Mouse (Mus musculus) cerebellum, adult 9-11 months (tissue): ENCODE measurements around the gene Sash1.

Experiments used
- DNase-seq: peaks from one replicate; pipeline ENCODE4 v3.0.0; 2022

Gene Sash1

DNA sequence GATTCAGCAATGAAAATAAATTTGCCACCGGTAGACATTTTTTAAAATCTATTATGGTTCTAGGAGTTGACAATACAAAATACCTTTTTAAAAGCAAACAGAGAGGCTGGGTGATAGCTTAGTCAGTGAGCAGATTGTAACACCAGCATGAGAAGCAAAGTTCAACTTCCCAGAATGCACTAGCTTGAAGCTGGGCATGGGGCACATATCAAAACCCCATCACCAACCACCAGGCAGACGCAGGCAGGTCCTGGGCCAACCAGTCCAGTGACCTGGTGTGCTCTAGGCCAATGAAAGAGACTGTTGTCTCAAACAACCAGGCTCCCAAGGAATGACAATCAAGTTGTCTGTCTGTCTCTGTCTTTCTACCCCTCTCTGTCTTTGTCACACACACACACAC is 98.6 kb downstream of the Sash1 start:
- no peak for DNase-seq

DNA sequence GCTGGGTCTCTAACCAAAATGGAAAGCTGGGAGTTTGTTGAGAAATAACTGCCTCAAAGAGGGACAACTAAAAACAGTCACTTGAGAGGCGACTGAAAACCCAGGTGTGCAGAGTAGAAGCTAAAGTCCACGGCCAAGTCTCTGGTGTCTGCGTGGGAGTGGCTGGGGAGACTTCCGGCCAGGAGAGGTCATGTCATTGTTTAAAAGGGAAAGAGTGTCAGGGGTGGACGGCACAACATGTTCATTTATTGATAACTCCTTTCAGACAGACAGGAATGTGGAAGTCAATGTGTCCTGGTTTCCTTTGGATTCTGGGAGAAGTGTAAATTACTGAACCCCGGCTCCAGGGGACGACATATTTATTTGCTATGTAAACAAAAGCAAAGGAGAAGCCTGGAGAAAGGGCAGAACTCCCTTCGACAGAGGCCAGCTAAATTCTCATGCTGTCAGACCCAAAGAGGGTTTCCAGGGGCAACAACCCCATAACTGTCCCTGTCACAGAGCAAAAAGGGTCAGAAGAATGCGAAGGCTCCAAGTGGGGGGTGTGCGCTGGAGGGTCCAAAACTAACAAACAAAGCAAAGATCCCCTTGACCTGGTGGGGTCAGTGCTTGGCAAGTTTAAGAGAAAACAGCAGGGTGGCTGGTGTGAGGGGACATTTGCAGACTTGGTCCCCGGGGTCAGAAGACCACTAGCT is 100.3 kb downstream of the Sash1 start:
- DNase-seq, result no peak

- DNase-seq, result no peak
Measured at GRCm38 (mm10) chr10:8781876-8782372, 103.9 kb downstream of the Sash1 start.

DNA sequence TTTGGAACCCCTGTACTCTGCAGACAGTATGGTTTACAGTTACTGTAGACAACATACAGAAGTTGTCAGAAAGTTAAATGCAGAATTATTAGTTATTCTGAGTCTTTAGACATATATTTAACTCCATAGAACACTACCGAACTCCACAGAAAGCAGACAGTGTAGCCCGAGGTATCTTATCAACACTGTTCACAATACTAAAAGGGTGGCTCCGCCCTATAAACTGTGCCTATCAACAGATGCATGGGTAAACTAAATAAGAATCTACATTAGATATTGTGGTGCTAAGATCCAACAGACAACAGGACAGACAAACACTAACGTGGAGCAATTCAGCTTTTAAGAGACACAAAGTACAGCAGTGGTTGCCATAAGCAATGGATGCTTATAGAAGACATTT is 106.0 kb downstream of the Sash1 start:
- DNase-seq, result no peak

GRCm38 (mm10) chr10:8778845-8779244 is 107.0 kb downstream of the Sash1 start:
- DNase-seq, result no peak

DNA sequence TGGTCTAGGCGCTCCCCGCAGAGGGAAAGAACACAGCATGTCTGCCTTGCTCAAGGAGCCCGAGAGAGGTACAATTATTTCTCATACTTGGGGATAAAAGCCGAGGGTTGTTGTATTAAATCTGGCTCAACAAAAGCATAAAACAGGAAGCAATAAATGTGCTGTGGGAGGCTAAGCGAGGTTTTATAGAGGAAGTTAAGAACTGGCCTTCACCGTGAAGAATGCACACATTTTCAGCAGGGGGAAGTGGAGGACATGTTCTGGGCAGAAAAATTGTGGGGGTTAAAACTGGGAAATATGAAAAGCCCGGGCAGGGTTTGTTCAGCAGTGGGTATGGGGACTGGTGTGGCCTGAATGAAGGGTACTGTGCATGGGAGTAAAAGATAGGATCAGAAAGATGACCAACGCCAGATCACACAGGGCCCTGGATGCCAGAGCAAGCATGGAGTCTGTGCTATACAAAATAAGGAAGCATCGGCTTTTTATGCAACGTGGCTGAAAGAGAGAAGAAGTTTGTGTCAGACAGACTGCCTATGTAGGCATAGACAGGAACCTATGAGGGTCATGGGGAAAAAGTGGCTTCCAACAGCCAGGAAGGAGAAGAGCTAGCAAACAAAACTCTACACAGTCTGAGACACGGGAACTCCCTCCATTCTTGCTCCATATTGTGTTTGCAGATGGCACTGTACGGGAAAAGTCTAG is 108.2 kb downstream of the Sash1 start:
- DNase-seq, result no peak

DNA sequence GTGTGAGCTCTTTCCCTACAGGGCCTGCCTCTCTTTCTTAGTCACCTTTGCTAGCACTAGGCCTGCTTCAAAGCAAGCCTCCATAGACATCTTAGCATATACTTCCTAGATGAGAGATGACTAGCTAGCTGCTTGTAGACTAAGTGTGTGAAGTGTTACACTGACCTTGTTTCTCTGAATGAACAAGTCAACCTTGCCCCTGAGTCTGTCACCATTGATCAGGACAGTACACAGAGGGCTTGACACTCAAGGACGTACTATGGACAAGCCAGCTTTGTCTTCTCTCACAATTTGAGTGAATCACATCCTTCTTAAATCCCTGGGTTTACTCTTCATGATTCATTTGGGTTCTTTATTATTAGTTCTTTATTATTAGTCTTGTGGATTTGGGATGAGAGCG is 109.1 kb downstream of the Sash1 start:
- no peak for DNase-seq

DNA sequence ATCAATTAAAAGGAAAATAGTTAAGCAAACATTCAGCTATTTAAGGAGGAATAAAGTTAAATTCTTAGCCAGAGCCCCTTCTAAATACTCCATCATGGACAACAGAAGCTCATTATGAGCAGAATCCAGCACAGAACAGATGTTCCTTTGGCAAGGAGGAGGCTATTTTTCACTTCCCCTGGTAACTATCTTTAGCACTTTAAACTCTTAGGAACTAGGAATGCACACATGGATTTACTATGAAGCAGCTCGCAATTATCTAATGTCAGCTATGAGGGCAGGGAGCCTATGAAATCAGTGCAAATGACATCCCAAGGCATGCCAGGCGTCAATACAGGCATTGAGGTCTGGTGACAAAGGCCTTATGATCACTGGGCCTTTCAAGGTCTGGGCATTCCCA is 110.1 kb downstream of the Sash1 start:
- no peak for DNase-seq

DNA sequence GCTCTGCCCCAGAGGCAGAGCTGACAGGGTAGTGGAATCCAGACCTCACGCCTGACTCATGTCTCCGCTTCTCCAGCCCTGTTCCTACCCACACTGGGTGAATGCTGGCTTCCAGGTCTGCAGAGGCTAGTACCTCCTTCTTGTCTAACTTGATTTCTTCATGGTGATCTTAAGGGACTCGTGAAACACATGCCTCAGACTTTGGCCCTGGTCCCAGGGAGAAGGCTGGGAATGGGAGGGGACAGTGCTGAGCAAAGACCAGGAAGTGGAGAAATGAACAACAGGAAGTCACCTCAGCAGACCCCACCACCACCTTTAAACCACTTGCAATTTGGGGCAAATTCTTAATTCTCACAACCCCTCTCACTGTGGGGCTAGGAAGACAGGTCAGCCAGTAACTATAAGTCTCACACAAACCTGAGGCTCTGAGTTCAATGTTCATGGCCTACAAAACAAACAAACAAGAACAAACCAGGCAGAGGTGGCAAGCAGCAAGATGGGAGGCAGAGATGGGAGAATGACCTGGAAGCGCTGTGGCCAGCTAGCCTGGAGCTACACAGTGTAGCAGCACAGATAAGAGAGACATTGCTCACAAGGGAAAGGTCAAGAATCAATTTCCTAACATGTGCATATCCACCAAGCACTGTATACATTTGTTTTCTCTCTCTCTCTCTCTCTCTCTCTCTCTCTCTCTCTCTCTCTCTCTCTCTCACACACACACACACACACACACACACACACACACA is 113.2 kb downstream of the Sash1 start:
- DNase-seq, result no peak

- no peak for DNase-seq
Measured at GRCm38 (mm10) chr10:8770931-8771653, 114.8 kb downstream of the Sash1 start.

DNA sequence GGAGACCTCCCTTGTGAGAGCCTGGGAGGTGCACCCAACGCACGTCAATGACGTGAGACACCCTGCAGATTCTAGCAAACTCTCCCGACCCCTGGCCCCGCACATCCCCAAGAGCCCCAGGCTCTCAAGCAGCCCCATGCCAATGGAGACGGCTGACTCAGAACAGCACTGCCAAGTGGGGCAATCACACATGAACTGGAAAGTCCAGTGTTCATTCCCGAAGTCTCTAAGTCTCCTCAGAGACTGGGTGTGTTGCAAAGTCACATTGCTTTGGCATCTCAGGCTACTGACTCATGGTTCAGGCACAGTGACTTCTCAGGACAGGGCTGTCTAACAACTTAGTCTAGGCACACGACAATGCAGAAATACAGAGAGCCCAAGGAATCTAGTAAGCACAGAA is 117.2 kb downstream of the Sash1 start:
- DNase-seq, result no peak

- no peak for DNase-seq
Measured at GRCm38 (mm10) chr10:8767381-8767780, 118.5 kb downstream of the Sash1 start.

DNA sequence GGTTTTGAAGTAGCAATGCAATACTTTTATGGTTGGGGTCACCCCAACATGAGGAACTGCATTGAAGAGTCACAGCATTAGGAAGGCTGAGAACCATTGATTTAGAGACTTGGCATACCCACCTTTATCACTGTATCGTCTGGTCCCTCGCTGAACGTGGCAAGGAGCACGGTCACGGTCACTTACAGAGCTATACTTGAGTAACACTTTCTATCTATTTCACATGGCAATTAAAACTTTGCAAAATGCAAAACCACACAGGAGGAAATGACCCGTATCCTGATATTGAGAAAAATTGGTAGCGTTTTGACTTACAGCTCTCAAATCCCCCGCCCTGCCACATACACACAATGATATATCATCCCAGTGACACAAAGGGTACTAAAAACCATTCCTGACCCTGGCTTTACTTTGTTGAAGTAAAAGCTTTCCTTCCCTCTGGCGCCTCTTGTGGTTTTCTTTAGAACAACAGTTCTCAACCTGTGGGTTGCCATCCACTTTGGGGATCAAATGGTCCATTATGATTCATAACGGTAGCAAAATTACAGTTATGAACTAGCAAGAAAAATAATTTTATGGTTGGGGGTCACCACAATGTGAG is 119.8 kb downstream of the Sash1 start:
- DNase-seq, result no peak

- DNase-seq, result no peak
Measured at GRCm38 (mm10) chr10:8762771-8763170, 123.1 kb downstream of the Sash1 start.

DNA sequence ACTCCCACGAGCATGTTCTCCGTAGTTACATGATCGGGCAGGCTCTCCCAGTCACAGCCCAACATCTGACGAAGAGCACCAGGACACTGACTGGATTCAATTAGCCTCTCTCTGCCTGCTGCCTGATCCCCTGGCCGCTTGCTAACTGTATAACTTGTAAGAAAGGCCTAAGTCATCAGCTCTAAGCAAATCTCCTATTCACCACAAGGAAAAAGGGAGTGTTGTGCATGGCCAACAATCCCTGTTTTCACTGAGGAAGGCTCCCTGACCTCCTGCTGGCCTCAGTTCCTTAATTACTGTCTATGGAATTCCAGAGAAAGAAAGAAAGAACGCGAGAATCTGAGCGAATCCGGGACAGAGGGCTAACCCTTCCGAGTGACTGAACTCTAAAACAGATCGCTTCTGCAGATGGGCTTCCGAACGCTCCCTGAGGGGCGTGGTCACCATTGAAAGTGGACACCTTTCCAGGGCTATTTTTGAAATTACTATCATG is 123.6 kb downstream of the Sash1 start:
- no peak for DNase-seq

- no peak for DNase-seq
Measured at GRCm38 (mm10) chr10:8761656-8762055, 124.2 kb downstream of the Sash1 start.

GRCm38 (mm10) chr10:8760598-8760997 is 125.3 kb downstream of the Sash1 start:
- DNase-seq, result no peak

DNA sequence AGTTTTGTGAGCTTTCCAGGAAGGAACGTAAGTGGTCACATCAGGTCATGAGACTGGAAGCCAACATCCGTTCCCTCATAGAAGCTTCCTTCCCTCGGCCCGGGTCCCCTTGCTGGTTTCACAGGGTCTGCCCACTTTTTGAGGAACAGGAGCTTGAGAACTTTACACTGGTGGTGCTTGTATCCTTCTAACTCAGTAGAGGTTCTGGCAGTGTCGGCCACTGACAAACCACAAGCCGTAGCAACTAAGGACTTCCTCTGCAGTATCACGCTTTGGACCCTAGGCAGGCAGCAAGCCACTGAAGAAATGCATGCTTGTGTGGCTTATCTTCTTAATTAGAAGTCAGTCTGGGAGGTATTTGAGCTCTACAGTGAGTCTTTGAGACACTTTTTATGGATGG is 126.6 kb downstream of the Sash1 start:
- DNase-seq, result no peak

DNA sequence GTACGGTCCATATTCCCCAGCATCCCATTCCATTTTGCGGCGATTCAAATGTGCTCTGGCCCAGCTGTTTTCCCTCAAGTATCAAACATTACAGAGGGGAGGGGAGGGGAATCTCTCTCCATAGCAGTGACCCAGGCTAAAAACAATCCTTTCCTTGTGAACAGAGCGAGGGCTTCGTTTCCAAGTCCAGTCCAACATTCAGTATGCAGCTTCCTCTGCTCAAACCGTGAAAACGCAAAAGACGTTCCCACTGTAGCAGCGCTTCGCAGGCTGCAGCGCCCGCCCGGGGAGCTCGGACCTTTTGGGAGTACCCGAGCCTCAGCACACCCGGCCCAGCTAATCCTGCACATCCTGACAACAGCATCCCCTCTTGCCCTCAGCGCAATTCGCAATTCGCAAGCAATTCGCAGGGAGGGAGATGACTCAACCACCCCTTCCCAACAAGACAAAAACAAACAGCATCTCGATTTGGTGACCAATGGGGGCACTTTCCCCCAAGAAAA is 128.4 kb downstream of the Sash1 start:
- DNase-seq, result no peak

- no peak for DNase-seq
Measured at GRCm38 (mm10) chr10:8756604-8757354, 129.1 kb downstream of the Sash1 start.

DNA sequence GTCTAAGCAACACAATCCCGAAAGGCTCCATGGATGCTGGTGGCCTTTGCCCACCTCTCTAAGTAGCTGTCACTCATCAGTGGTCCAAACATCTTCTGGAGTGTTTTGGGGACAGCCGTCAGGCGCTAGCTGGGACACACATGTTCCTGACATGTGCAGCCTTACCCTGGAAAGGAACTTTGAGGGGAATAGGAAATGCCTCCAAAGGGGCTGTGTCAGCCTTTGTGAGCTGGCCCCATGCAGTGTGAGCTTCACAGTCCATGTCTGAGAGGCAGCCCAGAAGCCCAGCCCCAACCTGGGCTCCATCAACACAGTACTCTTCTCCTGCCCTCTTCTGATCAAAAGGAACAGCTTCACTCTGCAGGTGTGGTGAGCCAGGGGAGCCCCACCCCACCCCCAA is 132.5 kb downstream of the Sash1 start:
- no peak for DNase-seq

DNA sequence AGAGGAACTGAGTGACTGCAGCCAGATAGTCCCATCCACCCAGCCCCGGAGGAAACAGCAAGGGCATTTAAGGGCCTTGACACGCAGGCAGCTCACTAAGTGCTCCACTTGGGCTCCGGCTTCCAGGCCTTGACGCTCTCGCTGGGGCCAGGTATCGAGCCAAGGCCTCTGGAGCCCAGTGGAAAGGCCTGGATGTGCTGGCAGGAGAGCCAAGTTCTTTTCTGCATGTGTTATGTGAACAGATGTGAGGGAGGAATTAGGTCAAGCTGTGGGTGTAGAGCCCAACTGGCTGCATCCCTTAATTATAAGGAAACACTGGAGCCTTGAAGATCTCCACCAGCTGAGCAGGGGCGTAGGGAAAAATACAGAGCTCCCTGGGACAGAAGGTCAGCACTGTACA is 133.4 kb downstream of the Sash1 start:
- peak; percentile 14 for DNase-seq
